Mouse (Mus musculus) sigmoid colon, adult 10 weeks (tissue): ENCODE results near the gene Zfp458. TPM values are rescaled to one million over a fixed set of nuclear protein-coding genes. Genes with fewer than 3 reads are reported as not detected.

Experiments used
- polyA plus RNA-seq: library from polyadenylated mRNA; stranded (reverse); fragments of 350-450 nt; fragmentation: Illumina TruSeq; extraction: RNeasy Lipid Tissue Mini Kit (QIAGEN cat#74804); gene quantifications from one replicate; pipeline ENCODE4 v1.2.3, GENCODE M21; 2014; ENCODE audit warnings: low read depth, low replicate concordance

Zfp458 gene
- 11.1 TPM for polyA plus RNA-seq

GRCm38 (mm10) chr13:67278314-67278713 is at the start of gene Zfp458:
Gene Zfp458 (minus strand): TSS chr13:67278466.

GRCm38 (mm10) chr13:67305822-67306672 is 27.8 kb upstream of the Zfp458 start, which contains the start of gene Zfp457:
Gene Zfp457 (minus strand): TSS chr13:67306485.

Other genes starting within 250 kb of the Zfp458 start
- 12.5 TPM for gene Zfp712, start 217.3 kb downstream of the Zfp458 start, polyA plus RNA-seq
- gene Zfp708, start 180.5 kb downstream of the Zfp458 start, polyA plus RNA-seq, result 17.0 TPM
- 9.9 TPM for gene Gm28557, start 169.9 kb downstream of the Zfp458 start, polyA plus RNA-seq
- gene Rslcan18, start 162.2 kb downstream of the Zfp458 start, polyA plus RNA-seq, result 1.6 TPM
- gene Zfp759, start 156.8 kb downstream of the Zfp458 start, polyA plus RNA-seq, result 27.6 TPM
- 33.6 TPM for gene Rsl1, start 105.3 kb downstream of the Zfp458 start, polyA plus RNA-seq
- 12.7 TPM for gene Zfp455, start 84.0 kb downstream of the Zfp458 start, polyA plus RNA-seq
- gene Zfp457, start 28.0 kb upstream of the Zfp458 start, polyA plus RNA-seq, result 2.4 TPM
- gene Zfp595, start 54.1 kb upstream of the Zfp458 start, polyA plus RNA-seq, result 42.2 TPM
- 1.4 TPM for gene Gm28044, start 82.1 kb upstream of the Zfp458 start, polyA plus RNA-seq
- gene Zfp953, start 82.1 kb upstream of the Zfp458 start, polyA plus RNA-seq, result 27.4 TPM
- 2.2 TPM for gene Gm28041, start 97.3 kb upstream of the Zfp458 start, polyA plus RNA-seq
- gene Zfp456, start 97.3 kb upstream of the Zfp458 start, polyA plus RNA-seq, result 16.1 TPM
- gene Zfp429, start 121.4 kb upstream of the Zfp458 start, polyA plus RNA-seq, result 49.9 TPM
- gene Zfp459, start 143.0 kb upstream of the Zfp458 start, polyA plus RNA-seq, result 8.2 TPM
- gene Zfp874a, start 173.2 kb upstream of the Zfp458 start, polyA plus RNA-seq, result 69.4 TPM
- 55.0 TPM for gene Zfp874b, start 205.8 kb upstream of the Zfp458 start, polyA plus RNA-seq
- gene Zfp58, start 222.1 kb upstream of the Zfp458 start, polyA plus RNA-seq, result 38.5 TPM
- not detected for gene Gm26965, start 247.7 kb upstream of the Zfp458 start, polyA plus RNA-seq
- 28.9 TPM for gene Zfp87, start 247.7 kb upstream of the Zfp458 start, polyA plus RNA-seq